Mouse (Mus musculus) ES-E14 (cell line): ENCODE measurements at regions not wholly inside any gene's neighbourhood (a gene's known extent, or its start where the extent isn't known, plus 50 kb on each side); places are given as distances from the start of the nearest gene placed in this dataset.

Experiments used
- HCFC1 ChIP-seq: IDR thresholded peaks from 2 replicates; pipeline ENCODE4 v1.6.1; 2012; ENCODE audit warnings: low read length, inconsistent platforms, borderline replicate concordance; ENCODE audit not compliant: insufficient read depth
- MAFK ChIP-seq: IDR thresholded peaks from 2 replicates; pipeline ENCODE4 v1.6.1; 2014; ENCODE audit warnings: mild to moderate bottlenecking, low read depth, low read length, inconsistent platforms; ENCODE audit not compliant: insufficient read depth
- ZNF384 ChIP-seq: IDR thresholded peaks from 2 replicates; pipeline ENCODE4 v1.6.1; 2012; ENCODE audit warnings: low read depth, low read length, inconsistent platforms

DNA sequence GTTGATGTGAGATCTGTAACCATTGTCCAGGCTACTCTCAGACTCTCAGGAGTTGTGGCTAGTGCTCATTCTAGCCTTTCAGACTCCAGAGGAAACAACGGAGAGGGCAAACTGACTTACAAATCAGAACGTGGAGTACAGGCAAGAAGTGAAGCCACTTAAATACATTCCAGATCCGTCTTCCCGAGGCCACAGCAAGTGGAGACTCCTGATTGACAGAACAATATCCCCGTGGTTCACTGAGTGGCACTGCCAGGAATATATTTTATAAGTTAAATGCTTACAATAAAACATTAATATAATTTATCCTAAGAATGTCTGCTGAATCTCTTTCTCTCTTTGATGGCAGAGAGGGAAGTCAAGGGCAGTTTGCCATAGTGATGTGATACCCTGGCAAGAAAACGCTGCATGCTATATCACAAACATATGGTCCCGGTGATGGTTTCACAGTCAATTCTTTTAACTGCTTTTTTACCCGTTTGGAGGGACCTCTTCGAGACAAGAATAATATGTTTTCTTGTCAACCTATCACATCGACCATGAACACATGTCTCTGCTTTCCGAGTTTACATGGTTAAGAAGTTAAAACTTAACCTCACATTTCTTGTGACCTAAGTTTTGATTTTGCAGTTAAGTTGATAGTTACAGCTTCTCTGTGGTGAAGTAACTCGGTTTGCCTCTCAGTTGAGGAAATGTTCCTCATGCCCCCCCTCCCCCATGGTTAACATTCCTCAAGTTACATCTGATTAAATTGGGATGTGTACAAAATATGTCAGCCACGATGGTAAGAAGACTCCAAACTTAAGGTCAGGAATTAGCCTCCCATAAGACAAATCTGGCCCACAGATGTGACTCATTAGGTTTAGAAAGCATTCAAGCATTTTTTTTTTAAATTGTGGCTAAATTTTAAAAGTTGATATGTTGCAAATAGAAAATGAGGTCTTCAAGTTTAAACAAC lies 132.8 kb downstream of the Tmem26 start:
- TF ChIP-seq MAFK (no peak), HCFC1 (no peak), ZNF384 (no peak)
